Mouse (Mus musculus): ENCODE results near the gene Tssk2. TPM values are rescaled to one million over a fixed set of nuclear protein-coding genes. Genes with fewer than 3 reads are reported as not detected.

Tssk2 gene
- total RNA-seq, 1 experiment from 2014 or later: not detected

DNA sequence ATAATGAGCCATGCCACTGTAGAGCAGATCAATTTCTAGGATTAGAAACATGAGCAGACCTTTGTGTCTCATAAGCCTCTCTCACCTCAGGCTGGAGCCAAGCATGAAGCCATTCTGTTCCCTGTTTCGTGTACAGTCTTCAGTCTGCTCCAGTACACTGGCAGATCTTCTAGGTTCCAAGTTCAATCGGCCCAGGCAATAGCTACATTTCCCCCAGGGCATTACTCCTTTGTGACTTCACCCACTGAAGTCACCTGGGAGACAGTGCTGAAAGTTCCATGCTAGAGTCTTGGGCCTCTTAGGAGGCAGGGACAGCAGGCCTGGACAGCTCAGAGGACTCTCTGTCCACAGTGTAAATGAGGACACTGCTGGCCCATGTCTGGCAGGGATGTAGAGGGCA lies 4.5 kb upstream of the Tssk2 start, which contains the start of gene Tssk1:
TSS of gene Tssk1 (plus strand) at position 301 of the 400 bp plus-strand sequence.
- no peak for ATAC-seq (replicated peaks; ENCODE audit: low read depth, poor library complexity, severe bottlenecking)

DNA sequence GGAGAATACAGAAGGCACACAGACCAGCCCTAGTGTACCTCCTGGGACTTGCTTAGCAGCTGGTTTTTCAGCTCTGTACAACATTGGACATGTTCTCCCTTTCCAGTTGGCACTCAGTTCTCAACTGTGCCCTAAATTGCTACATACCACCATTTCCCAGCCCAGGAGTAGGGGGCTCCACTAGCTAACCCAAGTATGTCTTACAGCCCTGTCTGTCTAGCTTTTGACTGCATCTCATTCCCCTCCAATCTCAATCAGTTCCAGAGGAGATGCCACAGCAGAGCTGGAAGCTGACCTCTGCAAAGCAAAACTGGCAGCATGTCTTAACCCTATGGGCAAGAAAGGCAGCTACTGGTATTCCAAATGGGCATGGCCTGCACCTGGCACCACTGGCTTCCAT lies 2.3 kb upstream of the Tssk2 start:
- ATAC-seq (replicated peaks; ENCODE audit: low read depth, poor library complexity, severe bottlenecking): no peak

DNA sequence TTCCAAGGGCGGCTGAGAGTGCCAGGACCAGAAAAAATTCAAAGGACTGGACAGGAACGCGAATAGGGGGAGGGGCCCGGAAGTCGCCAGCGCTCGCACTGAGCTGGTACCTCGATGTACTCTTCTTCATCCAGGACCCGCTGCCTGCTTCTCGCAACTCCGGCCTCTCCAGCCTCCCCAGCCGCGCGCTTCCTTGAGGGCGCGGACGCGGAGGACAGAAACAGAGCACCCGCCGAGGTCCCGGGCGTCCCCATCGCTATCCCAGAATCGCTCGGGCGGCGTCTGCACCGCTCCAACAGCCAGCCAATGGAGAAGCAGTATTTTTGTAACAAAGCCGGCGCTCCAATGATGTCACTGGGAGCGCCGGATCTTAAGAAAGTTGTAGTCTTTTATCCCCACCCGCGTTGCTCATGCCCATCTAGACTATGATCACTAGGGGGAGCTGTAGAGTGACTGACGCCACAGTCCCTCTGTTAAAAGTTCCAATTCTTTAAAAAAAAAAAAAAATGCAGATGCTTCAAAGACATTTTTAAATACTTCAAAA lies 12.7 kb downstream of the Tssk2 start, which contains the start of gene Ess2:
TSS of gene Ess2 (minus strand) at position 297 of the 544 bp plus-strand sequence.
- peak; percentile 95 for ATAC-seq (replicated peaks; ENCODE audit: low read depth, poor library complexity, severe bottlenecking)

DNA sequence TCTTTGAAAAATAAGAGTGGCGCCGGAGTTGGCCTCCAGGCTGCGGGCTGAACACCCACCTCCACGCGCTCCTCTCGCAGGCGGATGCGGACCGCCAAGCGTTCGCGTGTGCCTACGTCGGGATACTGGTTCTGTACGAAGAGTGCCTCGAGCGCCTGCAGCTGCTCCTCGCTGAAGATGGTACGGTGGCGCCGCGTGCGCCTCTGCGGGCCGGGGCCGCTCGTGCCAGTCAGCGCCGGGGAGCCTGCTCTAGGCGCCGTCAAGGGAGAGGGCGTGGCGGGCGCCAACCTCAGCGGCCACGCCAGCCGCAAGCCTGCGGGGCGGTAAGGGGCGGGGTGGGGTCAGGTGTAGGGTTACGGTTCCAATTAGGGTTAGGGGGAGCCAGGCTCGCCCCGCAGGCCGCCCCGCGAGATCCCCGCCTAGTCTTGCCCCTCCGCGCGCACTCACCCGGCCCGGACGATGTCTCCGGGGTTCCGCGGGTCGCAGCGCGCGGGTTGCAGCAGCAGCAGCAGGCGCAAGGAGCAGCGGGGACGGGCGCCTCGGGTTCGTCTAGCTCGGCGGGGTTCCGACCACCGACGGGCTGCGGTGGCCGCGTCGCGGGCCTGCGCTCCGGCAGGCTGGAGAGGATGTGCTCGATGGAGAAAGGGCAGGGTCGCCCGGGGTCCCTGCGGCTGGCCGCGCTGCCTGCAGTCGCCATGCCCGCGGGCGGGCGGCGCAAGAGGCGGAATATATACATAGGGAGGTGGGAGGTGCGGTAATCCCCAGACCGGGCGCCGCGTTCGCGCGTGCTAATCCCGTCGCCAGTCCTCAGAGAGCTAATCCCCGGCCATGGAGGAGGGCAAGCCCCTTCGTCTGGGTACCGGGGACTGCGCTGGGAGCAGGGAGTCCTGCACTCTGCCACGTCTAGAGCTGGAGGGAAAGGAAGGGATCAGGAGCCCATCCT lies 16.1 kb downstream of the Tssk2 start, which contains the start of gene Gsc2:
TSS of gene Gsc2 (minus strand) at position 753 of the 943 bp plus-strand sequence.
- ATAC-seq (replicated peaks; ENCODE audit: low read depth, poor library complexity, severe bottlenecking): peak; percentile 10; the same call in 1 of the 2 replicates

DNA sequence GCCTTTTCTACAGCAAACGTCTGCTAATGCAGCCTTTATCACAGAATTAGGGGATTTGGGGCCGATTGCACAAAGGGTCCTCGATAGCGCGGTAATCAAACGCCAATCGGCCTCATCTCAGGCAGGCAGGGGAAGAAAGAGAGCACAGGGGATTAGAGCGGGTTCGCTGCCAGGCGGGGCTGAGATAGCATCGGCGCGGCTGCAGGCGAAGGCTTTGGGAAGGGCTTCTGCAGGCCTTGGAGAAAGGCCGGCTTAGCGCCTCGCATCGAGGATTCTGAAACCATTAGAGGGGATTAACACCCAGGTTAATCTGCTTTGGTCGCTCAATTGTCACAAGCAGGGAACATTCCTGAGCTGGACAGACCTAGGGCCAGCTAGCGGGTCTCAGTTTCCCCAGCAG lies 22.1 kb downstream of the Tssk2 start:
- ATAC-seq (replicated peaks; ENCODE audit: low read depth, poor library complexity, severe bottlenecking): no peak

DNA sequence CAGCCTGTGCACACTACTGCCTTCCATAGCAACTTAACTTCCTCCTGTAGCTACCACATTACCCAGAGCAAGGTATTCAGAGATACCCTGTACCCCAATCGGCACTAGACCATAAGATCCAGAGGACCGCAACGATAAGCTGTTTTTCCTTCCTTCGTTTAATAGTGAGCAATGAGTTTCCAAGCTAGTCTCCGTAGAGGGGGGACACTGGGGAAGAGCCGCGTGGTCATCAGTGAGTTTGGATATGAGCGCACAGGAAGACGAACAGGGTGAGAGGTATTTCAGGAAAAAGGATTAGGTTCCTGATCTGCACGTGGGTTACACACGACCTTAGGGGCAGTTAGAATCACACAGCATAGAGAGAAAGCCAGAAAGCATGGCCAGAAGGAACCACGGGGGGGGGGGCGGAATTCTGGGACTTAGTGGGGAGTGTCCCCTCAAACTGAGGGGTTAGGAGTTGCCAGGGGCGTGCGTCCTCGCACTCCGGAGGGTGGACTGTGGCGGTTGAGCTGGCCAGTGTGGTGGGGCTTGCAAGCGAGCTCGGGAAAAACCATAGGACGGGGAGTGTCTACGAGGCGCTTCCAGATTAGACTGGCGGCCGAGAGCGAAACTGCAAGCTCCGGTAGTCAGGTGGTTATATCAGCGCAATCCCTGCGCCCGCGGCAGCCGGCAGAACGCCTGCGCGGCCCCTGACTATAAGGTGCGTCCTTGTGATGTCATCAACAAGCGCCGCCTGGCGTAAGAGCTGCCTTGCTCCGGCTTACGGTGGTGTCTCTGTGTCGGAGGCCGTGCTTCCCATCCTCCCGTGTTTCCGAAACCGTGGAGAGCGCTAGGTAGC lies 23.1 kb downstream of the Tssk2 start:
- ATAC-seq (replicated peaks; ENCODE audit: low read depth, poor library complexity, severe bottlenecking): peak; percentile 91

DNA sequence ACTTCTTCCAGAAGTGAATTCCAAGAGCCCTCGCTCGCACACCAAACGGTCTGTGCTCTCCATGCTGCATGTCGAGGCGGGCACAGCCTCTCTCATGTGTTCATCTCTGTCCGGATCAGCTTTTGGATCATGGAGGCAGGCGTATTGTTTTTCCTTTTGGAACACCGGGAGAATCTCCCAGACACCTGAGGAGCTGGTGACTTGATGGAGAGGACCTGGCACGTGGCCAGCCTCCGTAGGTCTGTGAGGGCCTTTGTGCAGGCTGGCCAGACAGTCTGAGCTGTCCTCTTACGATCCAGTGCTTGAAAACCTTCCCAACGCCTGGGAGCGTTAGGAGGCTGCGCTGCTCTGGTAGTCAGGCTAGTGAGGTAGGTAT lies 23.7 kb downstream of the Tssk2 start:
- 0 out of 2 replicates have a peak, but pooled peaks have one; percentile 10 for ATAC-seq (replicated peaks; ENCODE audit: low read depth, poor library complexity, severe bottlenecking)

DNA sequence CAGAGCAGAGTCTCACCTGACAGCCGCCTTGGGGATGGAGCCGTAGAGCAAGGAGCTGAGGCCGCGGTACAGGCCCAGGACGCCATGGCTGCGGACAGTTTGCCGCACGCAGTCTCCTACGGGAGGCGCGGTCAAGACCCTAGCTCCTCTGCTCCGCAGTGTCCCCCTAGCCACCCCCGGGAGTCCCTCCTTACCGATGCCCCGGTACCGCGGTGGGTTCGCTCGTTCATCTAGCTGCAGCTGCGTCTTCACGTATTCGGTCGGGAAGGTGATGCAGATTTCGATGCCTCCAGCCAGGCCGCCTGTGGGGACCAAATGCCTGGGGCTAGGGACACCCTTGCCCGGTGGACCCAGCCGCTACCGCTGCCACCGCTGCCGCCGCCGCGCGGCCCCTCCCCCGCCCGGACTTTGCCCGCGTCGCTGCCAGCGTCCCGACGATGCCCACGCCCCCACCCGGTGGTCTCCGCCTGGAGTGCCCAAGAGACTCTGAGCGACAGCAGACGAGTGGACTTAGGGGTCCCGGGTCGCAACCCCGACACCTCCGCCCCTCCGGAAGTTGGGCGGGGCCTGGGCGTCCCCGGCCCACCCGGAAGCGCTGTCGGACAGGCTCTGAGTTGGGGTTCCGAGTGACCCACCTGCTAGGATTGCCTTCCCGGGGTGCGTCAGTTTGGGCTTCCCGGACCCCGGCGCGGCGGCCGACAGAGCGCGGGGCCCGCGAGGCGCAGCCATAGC lies 29.1 kb downstream of the Tssk2 start:
- peak; percentile 10; the same call in 1 of the 2 replicates for ATAC-seq (replicated peaks; ENCODE audit: low read depth, poor library complexity, severe bottlenecking)

DNA sequence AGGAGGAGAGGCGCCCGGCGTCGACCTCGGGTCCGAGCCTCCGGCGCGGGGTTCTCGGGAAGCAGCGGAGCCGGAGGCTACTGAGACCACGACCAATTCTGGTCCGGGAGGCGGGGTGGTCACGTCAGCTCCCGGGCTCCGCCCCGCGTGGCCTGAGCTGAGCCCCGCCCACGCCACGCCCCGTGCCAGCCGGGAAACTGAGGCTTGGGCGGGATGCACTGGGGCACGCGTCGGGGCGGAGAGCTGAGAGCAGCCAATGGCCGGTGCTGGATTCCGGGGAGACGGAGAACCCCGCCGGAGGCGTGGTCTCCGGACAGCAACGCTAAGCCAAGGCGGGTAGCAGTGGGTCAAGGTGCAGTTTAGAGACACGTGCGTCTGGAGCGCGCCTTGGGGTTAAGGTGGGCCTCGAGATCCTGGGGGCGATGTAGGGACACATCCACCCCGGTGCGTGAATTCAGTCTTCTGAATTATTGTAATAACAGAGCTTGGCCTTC lies 29.7 kb downstream of the Tssk2 start, which contains the start of gene Slc25a1:
TSS of gene Slc25a1 (minus strand) at position 133 of the 494 bp plus-strand sequence.
- peak; percentile 61 for ATAC-seq (replicated peaks; ENCODE audit: low read depth, poor library complexity, severe bottlenecking)

DNA sequence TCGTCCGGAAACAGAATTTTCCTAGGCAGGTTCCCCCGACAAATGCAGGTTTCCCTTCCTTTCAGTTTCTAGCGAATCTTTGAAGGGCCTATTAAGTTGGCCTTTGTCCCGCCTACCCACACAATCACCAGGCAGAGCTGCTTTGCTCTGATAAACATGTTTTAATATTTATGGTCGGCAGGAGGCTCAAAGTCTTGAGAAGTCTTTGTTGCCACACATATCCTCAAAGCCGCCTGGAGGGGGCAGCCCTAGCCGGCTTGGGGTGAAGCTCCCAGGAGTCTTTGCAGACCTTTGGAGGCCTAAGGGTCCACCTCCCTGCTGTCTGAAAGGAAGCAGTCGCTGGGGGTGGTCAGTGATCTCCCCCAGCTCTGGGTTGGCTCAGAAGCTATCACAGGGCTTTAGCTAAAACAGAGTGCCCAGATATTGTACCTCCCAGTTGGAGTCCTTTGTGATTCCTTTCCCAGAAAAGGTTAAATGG lies 30.2 kb downstream of the Tssk2 start:
- peak; percentile 83 for ATAC-seq (replicated peaks; ENCODE audit: low read depth, poor library complexity, severe bottlenecking)

DNA sequence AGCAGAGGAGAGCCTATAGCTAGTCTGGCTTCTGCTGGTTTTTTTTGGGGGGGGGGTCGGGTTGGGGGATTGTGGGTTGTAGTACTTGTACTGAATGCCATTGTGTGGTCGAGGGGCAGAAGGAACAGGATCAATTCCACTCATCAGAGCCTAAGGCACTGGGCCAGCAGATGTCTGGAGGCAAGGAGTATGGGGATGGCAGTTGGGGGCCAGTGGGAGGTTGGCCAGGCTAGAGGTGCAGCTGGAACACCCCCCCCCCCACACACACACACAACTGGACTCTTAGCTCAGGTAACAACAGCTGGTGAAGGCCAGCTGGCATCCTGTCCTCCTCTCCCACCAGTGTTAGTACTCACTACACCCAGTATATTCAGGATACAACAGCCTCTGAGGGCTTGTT lies 30.8 kb downstream of the Tssk2 start:
- ATAC-seq (replicated peaks; ENCODE audit: low read depth, poor library complexity, severe bottlenecking): no peak

DNA sequence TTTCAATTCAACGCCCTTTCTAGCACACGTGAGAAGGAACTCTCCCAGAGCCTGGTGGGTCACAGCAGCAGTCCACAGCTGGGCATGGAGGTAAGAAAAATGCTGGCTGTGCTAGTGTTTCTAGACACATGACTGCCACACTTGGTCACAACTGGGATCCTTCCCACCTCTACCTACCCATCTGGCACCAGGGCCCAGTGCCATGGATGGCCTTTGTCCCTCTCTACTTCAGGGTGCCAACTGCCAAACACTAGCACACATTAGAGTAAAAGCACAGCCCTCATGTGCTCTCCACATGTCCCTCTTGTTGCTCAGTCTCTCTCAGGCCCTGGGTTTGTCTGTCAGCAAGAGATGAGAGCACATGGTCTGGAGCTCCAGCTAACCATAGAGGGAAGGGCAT lies 31.2 kb downstream of the Tssk2 start:
- no peak for ATAC-seq (replicated peaks; ENCODE audit: low read depth, poor library complexity, severe bottlenecking)

DNA sequence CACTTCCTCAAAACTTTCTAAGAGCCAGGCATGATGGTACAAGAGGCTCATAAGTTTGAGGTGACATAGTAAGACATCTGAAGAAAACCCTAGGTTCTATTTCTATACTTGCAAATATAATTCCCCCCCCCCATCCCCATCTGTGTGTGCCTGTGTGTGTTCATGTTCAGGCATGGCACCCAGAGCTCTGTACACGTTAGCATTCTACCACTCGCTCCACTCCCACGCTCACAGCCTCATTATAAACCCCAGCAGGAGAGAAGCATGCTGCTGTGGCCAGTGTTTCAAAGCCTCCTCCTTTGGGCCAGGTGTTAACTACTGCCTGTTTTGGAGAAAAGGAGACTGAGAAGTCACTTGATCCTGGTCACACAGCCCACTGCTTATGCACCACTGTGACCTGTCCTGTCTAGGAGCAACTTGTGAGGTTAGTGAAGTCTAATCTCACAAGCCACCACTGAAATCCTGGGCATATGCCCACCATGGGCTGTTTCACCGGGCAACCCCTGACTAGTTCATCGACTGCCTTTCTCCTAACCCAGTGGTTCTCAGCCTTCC lies 33.5 kb downstream of the Tssk2 start:
- ATAC-seq (replicated peaks; ENCODE audit: low read depth, poor library complexity, severe bottlenecking): no peak

DNA sequence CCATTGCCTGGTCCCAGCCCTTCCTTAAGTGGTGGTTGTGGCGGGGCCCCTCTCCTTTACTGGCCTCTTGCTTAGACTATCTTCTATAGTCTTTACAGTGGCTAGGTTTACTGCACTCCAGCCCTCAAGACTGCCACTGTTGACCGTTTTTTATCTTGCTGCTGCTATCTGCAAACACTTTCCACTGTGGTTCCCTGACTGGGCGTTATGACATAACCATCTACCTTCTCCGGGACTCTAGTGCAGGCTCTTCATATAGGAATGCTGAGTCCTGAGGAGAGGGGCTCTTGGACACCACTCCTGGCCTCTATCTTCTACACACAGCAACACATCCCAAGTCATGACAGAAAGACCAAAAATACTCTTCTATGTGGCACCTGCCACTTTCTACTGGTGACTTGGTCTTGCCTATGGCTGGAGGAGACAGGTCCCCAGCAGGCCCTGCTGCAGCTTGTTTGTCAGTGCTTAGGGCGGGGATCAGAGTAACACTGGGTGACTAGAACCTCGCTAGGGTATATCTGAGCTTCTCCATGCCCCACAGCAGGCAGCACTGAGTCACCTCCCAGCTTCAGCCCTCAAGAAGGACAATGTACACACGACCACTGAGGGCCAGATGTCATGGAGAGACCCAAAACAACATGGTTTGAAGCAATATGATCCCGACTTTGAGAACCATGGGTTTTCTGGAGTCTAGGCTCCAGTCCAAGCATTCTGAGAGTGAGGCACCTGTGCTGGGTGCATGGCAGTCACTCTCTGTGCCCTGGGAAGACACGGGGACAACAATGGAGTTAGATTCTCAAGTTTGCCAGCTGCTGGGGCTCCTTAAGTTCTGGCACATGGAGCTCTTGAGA lies 35.4 kb downstream of the Tssk2 start:
- peak; percentile 20 for ATAC-seq (replicated peaks; ENCODE audit: low read depth, poor library complexity, severe bottlenecking)

DNA sequence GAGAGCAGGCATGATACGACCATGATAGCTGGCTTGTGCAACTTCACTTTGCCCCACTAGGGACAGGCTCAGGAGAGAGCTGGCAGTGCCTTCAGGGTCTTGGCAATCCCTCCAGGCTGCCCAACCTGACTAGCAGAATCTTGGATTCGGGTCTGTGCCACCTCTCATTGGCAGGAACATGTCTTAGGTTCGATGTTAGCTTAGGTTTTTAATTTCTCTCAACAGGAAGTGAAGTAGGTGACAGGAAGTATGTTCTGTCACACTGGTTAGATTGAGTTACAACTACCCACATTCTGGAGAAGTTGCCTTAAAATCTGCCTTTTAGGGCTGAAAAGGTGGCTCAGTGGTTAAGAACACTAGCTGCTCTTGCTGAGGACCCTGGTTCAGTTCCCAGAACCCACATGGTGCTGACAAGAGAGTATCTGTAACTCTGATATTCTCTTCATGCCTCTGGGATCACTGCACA lies 36.0 kb downstream of the Tssk2 start:
- ATAC-seq (replicated peaks; ENCODE audit: low read depth, poor library complexity, severe bottlenecking): peak; percentile 43; the same call in 1 of the 2 replicates

DNA sequence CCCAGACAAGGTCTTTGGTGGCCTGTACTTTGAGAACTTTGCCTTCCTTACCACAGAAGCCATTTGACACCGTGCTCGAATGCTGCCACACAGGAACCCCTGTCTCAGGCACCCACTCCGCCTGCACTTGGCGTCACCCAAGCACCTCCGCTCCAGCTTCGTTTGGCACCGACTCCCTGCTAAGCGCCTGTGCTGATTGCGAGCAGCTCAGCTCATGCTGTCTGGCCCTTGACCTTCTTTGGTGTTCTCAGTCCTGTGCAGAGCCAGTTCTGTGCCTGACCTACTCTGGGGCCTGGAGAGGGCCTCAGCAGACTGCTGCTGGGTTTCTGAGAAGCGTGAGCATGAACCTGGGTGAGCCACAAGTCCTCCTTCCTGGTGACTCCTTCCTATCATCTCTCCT lies 38.3 kb downstream of the Tssk2 start:
- no peak for ATAC-seq (replicated peaks; ENCODE audit: low read depth, poor library complexity, severe bottlenecking)

DNA sequence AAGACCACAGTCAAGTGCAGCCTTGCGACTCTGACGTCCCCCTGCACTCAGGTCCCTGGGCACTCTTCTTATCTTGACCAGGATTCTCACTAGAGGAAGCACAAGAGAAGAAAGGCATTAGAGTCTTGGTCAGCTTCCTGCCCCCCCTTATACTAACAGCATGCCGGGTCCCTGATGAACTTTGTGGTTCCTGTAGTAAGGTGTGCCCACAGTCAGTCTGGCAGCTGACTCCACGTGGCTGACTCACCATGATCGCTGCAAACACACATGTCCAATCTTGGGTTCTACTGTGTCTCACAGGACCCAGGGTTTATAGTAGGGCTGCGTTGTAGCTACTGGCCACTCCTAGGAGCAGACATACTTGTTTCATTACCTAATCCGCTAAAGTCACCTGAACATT lies 39.8 kb downstream of the Tssk2 start:
- ATAC-seq (replicated peaks; ENCODE audit: low read depth, poor library complexity, severe bottlenecking): 0 out of 2 replicates have a peak, but pooled peaks have one; percentile 1

DNA sequence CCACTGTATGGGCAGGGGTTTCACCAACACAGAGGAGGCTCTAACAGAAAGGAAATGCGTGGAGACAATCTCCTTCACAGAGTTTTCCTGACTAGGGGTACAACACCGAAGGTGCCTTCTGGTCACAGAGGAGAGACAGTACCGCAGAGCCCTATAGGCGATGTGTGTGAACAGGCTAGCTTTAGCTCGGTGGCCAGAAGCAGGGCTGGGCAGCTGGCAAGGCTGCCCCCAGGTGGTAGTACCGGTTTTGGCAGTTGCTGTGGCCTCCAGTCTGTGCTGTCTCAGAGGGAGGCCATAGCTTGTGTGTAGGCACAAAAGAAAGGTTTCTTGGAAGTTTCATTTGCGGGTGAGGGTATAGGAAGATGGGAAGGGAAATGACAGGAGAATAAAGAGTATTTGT lies 40.4 kb downstream of the Tssk2 start:
- ATAC-seq (replicated peaks; ENCODE audit: low read depth, poor library complexity, severe bottlenecking): peak; percentile 92

Data from common myeloid progenitor, adult 5-6 weeks (primary cell).